Comparison of ENCODE assay signal across 8 mouse cellular contexts in the genomic region with DNA sequence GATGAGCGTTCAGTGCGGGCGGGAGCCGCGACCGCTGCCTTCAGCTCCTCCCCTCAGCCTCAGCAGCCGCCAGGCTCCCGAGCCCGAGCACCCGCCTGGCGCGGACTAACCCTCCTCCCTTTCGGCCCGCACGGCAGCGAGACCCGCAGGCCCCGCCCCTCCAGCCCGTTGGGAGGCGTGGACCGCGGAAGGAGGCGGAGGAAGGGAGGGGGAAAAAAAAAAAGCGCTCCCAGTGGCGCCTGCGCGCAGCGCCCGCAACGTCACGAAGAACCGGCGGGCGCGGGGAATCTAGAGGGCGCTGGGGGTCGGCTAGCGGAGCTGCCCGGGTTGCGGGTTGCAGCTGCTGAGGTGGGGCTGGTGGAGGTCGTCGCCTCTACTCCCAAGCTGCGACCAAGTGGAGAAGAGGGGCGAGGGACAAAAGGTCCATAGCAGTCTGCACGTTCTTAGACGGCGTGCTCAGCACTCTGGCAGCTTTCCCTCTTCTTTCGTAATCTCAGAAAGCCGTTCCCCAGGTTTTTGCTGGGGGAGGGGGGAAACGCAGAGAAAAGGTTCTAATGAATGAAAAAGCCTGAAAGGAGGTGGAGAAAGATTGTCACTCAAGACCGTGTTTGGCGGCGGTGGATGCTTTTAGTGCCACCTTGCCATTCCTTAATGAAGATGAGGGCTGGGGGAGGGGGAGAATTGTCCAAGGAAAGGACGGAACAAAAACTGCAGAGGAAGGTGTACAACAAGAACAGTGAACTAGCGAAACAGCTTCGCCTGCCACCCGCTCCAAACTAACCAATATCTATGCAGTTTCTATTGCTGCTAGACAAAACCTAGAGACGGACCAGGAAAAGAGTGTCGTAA. TPM values are rescaled to one million over a fixed set of nuclear protein-coding genes. Genes with fewer than 3 reads are reported as not detected.
DNase-seq lines count a peak whose midpoint lies in the region; ATAC-seq lines count a peak whose summit lies in the region.

No protein-coding gene starts in this region.

- H3K9me3 ChIP-seq in intestine, embryonic 16.5 days (ENCODE audit: control insufficient read depth, low read length): no peaks in the 10 kb centered on the region
- 0 out of 2 replicates have a peak, but pooled peaks cover 6% of the 10 kb centered on the region for H3K9me3 ChIP-seq in midbrain, embryonic 10.5 days (replicated peaks)

- H3K4me1 ChIP-seq in intestine, embryonic 16.5 days (ENCODE audit: control insufficient read depth, insufficient read depth, low read length): no peaks in the 10 kb centered on the region
- H3K4me1 ChIP-seq in midbrain, embryonic 10.5 days: no peaks in the 10 kb centered on the region

- intact Hi-C loops in gastrocnemius, postnatal 36 days (cut with DNase I): loop anchor here (10.0 kb wide), 2 partner anchors 122 to 468 kb away; no protein-coding TSS in a partner anchor
- intact Hi-C loops in left cerebral cortex, postnatal 36 days (cut with DNase I): loop anchor here (5.0 kb wide), 2 partner anchors 135 to 1000 kb away; no protein-coding TSS in a partner anchor

- H3K4me2 ChIP-seq in intestine, embryonic 16.5 days (ENCODE audit: low read depth, low read length): peak overlapping the region; percentile 51

- H3K9ac ChIP-seq in intestine, embryonic 16.5 days (ENCODE audit: low read depth, low read length): peak overlapping the region; percentile 81

- no peaks in the 10 kb centered on the region for H3K27me3 ChIP-seq in intestine, embryonic 16.5 days (replicated peaks; ENCODE audit: control insufficient read depth, insufficient read depth, low read length)
- H3K27me3 ChIP-seq in midbrain, embryonic 10.5 days (ENCODE audit: low read depth, poor library complexity, severe bottlenecking): no peaks in the 10 kb centered on the region

- H3K27ac ChIP-seq in intestine, embryonic 16.5 days (ENCODE audit: low read length): peak overlapping the region; percentile 75
- peak overlapping the region; percentile 92 for H3K27ac ChIP-seq in midbrain, embryonic 10.5 days (replicated peaks)

- peak; percentile 91 for DNase-seq in adrenal gland, postnatal 10 days
- peak; percentile 87 for DNase-seq in embryo, embryonic 9.5 days (ENCODE audit: extremely low spot score)
- peak; percentile 76 to 86 for DNase-seq in gastrocnemius, postnatal 36 days
- DNase-seq in left cerebral cortex, postnatal 36 days (ENCODE audit: low spot score in 2 of 2): peak; percentile 86 to 89
- DNase-seq in midbrain, embryonic 10.5 days (ENCODE audit: low spot score): peak; percentile 86
- peak; percentile 78 to 85 for DNase-seq in right cerebral cortex, postnatal 36 days (ENCODE audit: low spot score in 2 of 2)
- DNase-seq in urinary bladder, postnatal 4 days (ENCODE audit: low spot score in 2 of 2): peak; percentile 87 to 88

- peak overlapping the region; percentile 67 for H3K4me3 ChIP-seq in intestine, embryonic 16.5 days (ENCODE audit: low read length)
- H3K4me3 ChIP-seq in midbrain, embryonic 10.5 days: peak overlapping the region; percentile 67

- no peaks in the 10 kb centered on the region for H3K36me3 ChIP-seq in intestine, embryonic 16.5 days (ENCODE audit: control insufficient read depth, insufficient read depth, low read length)
- H3K36me3 ChIP-seq in midbrain, embryonic 10.5 days: no peaks in the 10 kb centered on the region

- ATAC-seq in intestine, embryonic 16.5 days: peak; percentile 90

- 20% methylated on average over 45 of the region's 59 CpGs for WGBS in intestine, embryonic 16.5 days
- WGBS in midbrain, embryonic 10.5 days: 25% methylated on average over 54 of the region's 59 CpGs

RNA-seq across cellular contexts. Expression of gene Cask, which starts 4.3 kb away (rescaled TPM):
- total RNA-seq in adrenal gland, postnatal 10 days (2021): 10 to 100 TPM; 31.6 to 38.0 TPM
- total RNA-seq in gastrocnemius, postnatal 36 days (2021): 10 to 100 TPM; 10.0 to 10.7 TPM
- polyA plus RNA-seq in intestine, embryonic 16.5 days (2015; fragmentation: Nextera tagmentation; extraction: Ambion mirVana): 8.9 and 10.1 TPM in 2 replicates
- 100 to 1,000 TPM; 113 to 135 TPM for total RNA-seq in left cerebral cortex, postnatal 36 days (2021)
- 12.4 and 15.7 TPM in 2 replicates for polyA plus RNA-seq in midbrain, embryonic 10.5 days (2016; fragmentation: Nextera tagmentation; extraction: Ambion mirVana)

Comparison
In these comparisons a context has a peak if more than half of its experiments do, and no peak if none do; other contexts are left out.
1. Peak in every context shown above with its lines: DNase-seq, ATAC-seq, H3K4me3 ChIP-seq and H3K27ac ChIP-seq.